In the genomic region with DNA sequence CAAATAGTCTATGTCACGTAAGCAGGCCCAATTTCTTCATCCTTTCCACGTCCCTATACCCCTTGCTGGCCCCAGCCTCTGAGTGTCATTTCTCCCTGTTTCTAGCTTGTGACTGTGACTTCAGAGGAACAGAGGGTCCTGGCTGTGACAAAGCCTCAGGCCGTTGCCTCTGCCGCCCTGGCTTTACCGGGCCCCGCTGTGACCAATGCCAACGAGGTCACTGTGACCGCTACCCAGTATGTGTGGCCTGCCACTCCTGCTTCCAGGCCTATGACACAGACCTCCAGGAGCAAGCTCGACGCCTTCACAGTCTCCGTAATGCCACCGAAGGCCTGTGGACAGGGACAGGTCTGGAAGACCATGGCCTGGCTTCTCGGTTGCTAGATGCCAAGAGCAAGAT, we compare ENCODE assay signal across 27 mouse cellular contexts. TPM values are rescaled to one million over a fixed set of nuclear protein-coding genes. Genes with fewer than 3 reads are reported as not detected.
A peak's percentile ranks its signal among the peaks of the same experiment; 100 is the strongest.
DNase-seq lines count a peak whose midpoint lies in the region; ATAC-seq and TF ChIP-seq lines count a peak whose summit lies in the region.
"Had no signal": no experiment of that assay in that cellular context is flagged by ENCODE, and none has a peak within 500 bp of the region (broad histone marks: within the 10 kb centered on the region; RNA-seq: fewer than 3 reads in every experiment).

No protein-coding gene starts in this region.

- H3K27ac ChIP-seq in heart, embryonic 12.5 days (ENCODE audit: poor library complexity, severe bottlenecking), result no peak overlapping the region
- H3K27ac ChIP-seq in heart, embryonic 15.5 days, result peak overlapping the region; percentile 94
- peak overlapping the region; percentile 95 for H3K27ac ChIP-seq in heart, postnatal 0 days (ENCODE audit: low read depth)
- H3K27ac ChIP-seq: embryonic facial prominence, embryonic 12.5 days; embryonic facial prominence, embryonic 15.5 days; hindbrain, embryonic 14.5 days; hindbrain, postnatal 0 days had no signal

- intact Hi-C loops in heart, postnatal 25 days (cut with DNase I), result no loop called here
- intact Hi-C loops in heart, postnatal 10 days (cut with DNase I), result no loop called here

- H3K9ac ChIP-seq in heart, embryonic 12.5 days, result no peak overlapping the region
- H3K9ac ChIP-seq in heart, embryonic 15.5 days, result no peak overlapping the region
- H3K9ac ChIP-seq in heart, postnatal 0 days (replicated peaks; ENCODE audit: low read depth, low read length), result no peak overlapping the region
- H3K9ac ChIP-seq: embryonic facial prominence, embryonic 12.5 days; embryonic facial prominence, embryonic 15.5 days; forebrain, postnatal 0 days; hindbrain, embryonic 14.5 days had no signal

- DNase-seq in heart, adult 18-20 months, result peak; percentile 32 to 43
- no peak for DNase-seq in heart, postnatal 25 days (ENCODE audit: low spot score)
- DNase-seq in heart, postnatal 0 days (ENCODE audit: low spot score), result no peak
- DNase-seq in heart, postnatal 10 days, result peak; percentile 56 to 57
- no peak for DNase-seq in layer of hippocampus, adult 9-11 months
- DNase-seq: adrenal gland, adult 2 months; adrenal gland, postnatal 14 days; cerebellum, adult 11 months; cerebellum, adult 9-11 months; cerebellum, postnatal 25 days; forebrain, postnatal 0 days; gastrocnemius, postnatal 10 days; gastrocnemius, postnatal 36 days; kidney, adult 18-20 months; kidney, adult 9 months had no signal

- no peak for TF ChIP-seq EP300 in heart, postnatal 0 days (IDR thresholded peaks at IDR 0.05; ENCODE audit: low read depth)

- no peaks in the 10 kb centered on the region for H3K36me3 ChIP-seq in heart, embryonic 12.5 days
- no peaks in the 10 kb centered on the region for H3K36me3 ChIP-seq in heart, embryonic 15.5 days
- H3K36me3 ChIP-seq in heart, postnatal 0 days (replicated peaks; ENCODE audit: control insufficient read depth, insufficient read depth, low read length), result no peaks in the 10 kb centered on the region
- H3K36me3 ChIP-seq: embryonic facial prominence, embryonic 12.5 days; embryonic facial prominence, embryonic 15.5 days had no signal

- no peak for ATAC-seq in heart, embryonic 12.5 days (ENCODE audit: insufficient number of reproducible peaks, low FRiP score)
- no peak for ATAC-seq in heart, embryonic 15.5 days (replicated peaks; ENCODE audit: insufficient number of reproducible peaks, insufficient read depth, low FRiP score, low read depth)
- ATAC-seq in heart, postnatal 0 days (ENCODE audit: insufficient read depth, low read depth), result no peak
- ATAC-seq: CD4-positive, CD25-positive, alpha-beta regulatory T cell, adult 4 months; forebrain, embryonic 14.5 days; forebrain, postnatal 0 days; hindbrain, postnatal 0 days; inflammation-experienced regulatory T-cells, adult 6 months; intestine, embryonic 16.5 days had no signal

- WGBS in heart, embryonic 12.5 days, result 76% methylated on average over 13 of the region's 13 CpGs
- 80% methylated on average over 13 of the region's 13 CpGs for WGBS in heart, embryonic 15.5 days
- whole genome bisulfite sequencing in heart, postnatal 0 days, result 67% methylated on average over 13 of the region's 13 CpGs

- H3K4me3 ChIP-seq in heart, embryonic 12.5 days, result no peak overlapping the region
- H3K4me3 ChIP-seq in heart, embryonic 15.5 days, result no peak overlapping the region
- no peak overlapping the region for H3K4me3 ChIP-seq in heart, postnatal 0 days (ENCODE audit: low read depth, low read length)
- H3K4me3 ChIP-seq: embryonic facial prominence, embryonic 12.5 days; embryonic facial prominence, embryonic 15.5 days had no signal

- H3K4me1 ChIP-seq in heart, embryonic 12.5 days (replicated peaks), result peaks cover 71% of the 10 kb centered on the region
- peaks cover 64% of the 10 kb centered on the region for H3K4me1 ChIP-seq in heart, embryonic 15.5 days (replicated peaks)
- peaks cover 58% of the 10 kb centered on the region for H3K4me1 ChIP-seq in heart, postnatal 0 days (ENCODE audit: control insufficient read depth, insufficient read depth)
- H3K4me1 ChIP-seq: embryonic facial prominence, embryonic 12.5 days had no signal

- H3K27me3 ChIP-seq in heart, embryonic 12.5 days (replicated peaks), result no peaks in the 10 kb centered on the region
- H3K27me3 ChIP-seq in heart, embryonic 15.5 days, result no peaks in the 10 kb centered on the region
- no peaks in the 10 kb centered on the region for H3K27me3 ChIP-seq in heart, postnatal 0 days (ENCODE audit: control insufficient read depth, insufficient read depth, low read length)
- H3K27me3 ChIP-seq: embryonic facial prominence, embryonic 15.5 days had no signal

- no peak for TF ChIP-seq CTCF in heart, postnatal 0 days (IDR thresholded peaks at IDR 0.05; ENCODE audit: low read depth)

- no peak overlapping the region for H3K4me2 ChIP-seq in heart, embryonic 12.5 days
- no peak overlapping the region for H3K4me2 ChIP-seq in heart, embryonic 15.5 days
- no peak overlapping the region for H3K4me2 ChIP-seq in heart, postnatal 0 days (ENCODE audit: low read depth, low read length)
- H3K4me2 ChIP-seq: embryonic facial prominence, embryonic 12.5 days; embryonic facial prominence, embryonic 15.5 days; hindbrain, embryonic 14.5 days had no signal

- no peaks in the 10 kb centered on the region for H3K9me3 ChIP-seq in heart, embryonic 12.5 days (replicated peaks)
- no peaks in the 10 kb centered on the region for H3K9me3 ChIP-seq in heart, embryonic 15.5 days (replicated peaks)
- no peaks in the 10 kb centered on the region for H3K9me3 ChIP-seq in heart, postnatal 0 days (replicated peaks; ENCODE audit: control insufficient read depth, low read length)
- H3K9me3 ChIP-seq: embryonic facial prominence, embryonic 12.5 days; embryonic facial prominence, embryonic 15.5 days had no signal

RNA-seq across cellular contexts. Expression of gene Camk1g, which starts 38.1 kb away (rescaled TPM):
- total RNA-seq in heart, adult 18-20 months (2021), result under 1 TPM; 0.15 to 0.22 TPM
- polyA plus RNA-seq in heart, embryonic 12.5 days (2016; fragmentation: Nextera tagmentation; extraction: Ambion mirVana), result 6.9 and 7.1 TPM in 2 replicates
- 11.5 and 13.3 TPM in 2 replicates for polyA plus RNA-seq in heart, embryonic 15.5 days (2015; fragmentation: Nextera tagmentation; extraction: Ambion mirVana)
- under 1 TPM; 0.39 to 0.62 TPM for total RNA-seq in heart, postnatal 25 days (2021)
- 12.0 and 14.3 TPM in 2 replicates for total RNA-seq in heart, postnatal 0 days (2014; rRNA removed; ENCODE audit: low replicate concordance)
- polyA plus RNA-seq in heart, postnatal 0 days (2015; fragmentation: Nextera tagmentation; extraction: Ambion mirVana), result 9.0 and 9.7 TPM in 2 replicates
- 1 to 10 TPM; 1.4 to 1.6 TPM for total RNA-seq in heart, postnatal 10 days (2021)
- total RNA-seq: adrenal gland, adult 2 months; granulocyte monocyte progenitor cell, adult 5-6 weeks; MEL had no signal
- polyA plus RNA-seq: CD4-positive, CD25-positive, alpha-beta regulatory T cell, adult 4 months; inflammation-experienced regulatory T-cells, adult 6 months had no signal

RNA-seq across cellular contexts. Expression of gene G0s2, which starts 59.0 kb away (rescaled TPM):
- total RNA-seq in heart, adult 18-20 months (2021), result 10 to 100 TPM; 43.4 to 49.3 TPM
- polyA plus RNA-seq in heart, embryonic 12.5 days (2016; fragmentation: Nextera tagmentation; extraction: Ambion mirVana), result 36.5 and 38.2 TPM in 2 replicates
- 103 and 106 TPM in 2 replicates for polyA plus RNA-seq in heart, embryonic 15.5 days (2015; fragmentation: Nextera tagmentation; extraction: Ambion mirVana)
- total RNA-seq in heart, postnatal 25 days (2021), result 10 to 100 TPM; 64.5 to 74.4 TPM
- 71.1 and 122 TPM in 2 replicates for total RNA-seq in heart, postnatal 0 days (2014; rRNA removed; ENCODE audit: low replicate concordance)
- polyA plus RNA-seq in heart, postnatal 0 days (2015; fragmentation: Nextera tagmentation; extraction: Ambion mirVana), result 92.2 and 93.3 TPM in 2 replicates
- total RNA-seq in heart, postnatal 10 days (2021), result 10 to 100 TPM; 51.2 to 51.4 TPM
- total RNA-seq: MEL had no signal

Comparison
In these comparisons a context has a peak if more than half of its experiments do, and no peak if none do; other contexts are left out.
1. DNase-seq: peak in heart, adult 18-20 months (2 of 2) and heart, postnatal 10 days (2 of 2); none in heart, postnatal 25 days (single experiment), heart, postnatal 0 days (single experiment) and layer of hippocampus, adult 9-11 months (single experiment).